Mouse (Mus musculus) intestine, embryonic 16.5 days (tissue): ENCODE data around the gene B230307C23Rik. TPM values are rescaled to one million over a fixed set of nuclear protein-coding genes. Genes with fewer than 3 reads are reported as not detected.

Experiments used
- ATAC-seq: fragments of 200-750 bp; cut with Nextera tagmentation; 2 replicates; pipeline ENCODE4 v1.8.0; 2017; ENCODE audit warnings: moderate TSS enrichment, moderate library complexity
- H3K27ac ChIP-seq: fragments of 300-500 bp; sonication (generic); 2 replicates; pipeline ENCODE4 v1.5.1; 2014; ENCODE audit warnings: mild to moderate bottlenecking, low read length
- H3K27me3 ChIP-seq: fragments of 300-500 bp; sonication (generic); replicated peaks from 2 replicates; pipeline ENCODE4 v1.6.1; 2014; ENCODE audit warnings: low read length, control low read depth, mixed read lengths; ENCODE audit not compliant: control insufficient read depth, insufficient read depth
- H3K36me3 ChIP-seq: fragments of 300-500 bp; sonication (generic); 2 replicates; pipeline ENCODE4 v1.6.1; 2014; ENCODE audit warnings: low read length, control low read depth; ENCODE audit not compliant: control insufficient read depth, insufficient read depth
- H3K4me1 ChIP-seq: fragments of 300-500 bp; sonication (generic); 2 replicates; pipeline ENCODE4 v1.6.1; 2014; ENCODE audit warnings: low read length, control low read depth, mixed read lengths; ENCODE audit not compliant: control insufficient read depth, insufficient read depth
- H3K4me2 ChIP-seq: fragments of 300-500 bp; sonication (generic); 2 replicates; pipeline ENCODE4 v1.6.1; 2014; ENCODE audit warnings: low read depth, low read length, control low read depth
- H3K4me3 ChIP-seq: fragments of 300-500 bp; sonication (generic); 2 replicates; pipeline ENCODE4 v1.5.1; 2014; ENCODE audit warnings: mild to moderate bottlenecking, low read length
- H3K9ac ChIP-seq: fragments of 300-500 bp; sonication (generic); 2 replicates; pipeline ENCODE4 v1.6.1; 2014; ENCODE audit warnings: low read depth, low read length
- H3K9me3 ChIP-seq: fragments of 300-500 bp; sonication (generic); 2 replicates; pipeline ENCODE4 v1.6.1; 2016; ENCODE audit warnings: low read length, control low read depth; ENCODE audit not compliant: control insufficient read depth
- WGBS: fragments of 180-500 bp; shearing (Covaris S2); extraction: QIAGEN DNeasy Blood & Tissue Kit; methylation state at CpG from one replicate; pipeline ENCODE4 v1.1.7; 2014; 5-methylcytosine and 5-hydroxymethylcytosine counted together
- polyA plus RNA-seq: library from polyadenylated mRNA; unstranded; fragments of >200 nt; fragmentation: Nextera tagmentation; extraction: Ambion mirVana; gene quantifications from 2 replicates; pipeline ENCODE4 v1.2.1, GENCODE M21; 2015

The B230307C23Rik gene
- polyA plus RNA-seq, 1 experiment from 2014 or later = 26.5 TPM

DNA sequence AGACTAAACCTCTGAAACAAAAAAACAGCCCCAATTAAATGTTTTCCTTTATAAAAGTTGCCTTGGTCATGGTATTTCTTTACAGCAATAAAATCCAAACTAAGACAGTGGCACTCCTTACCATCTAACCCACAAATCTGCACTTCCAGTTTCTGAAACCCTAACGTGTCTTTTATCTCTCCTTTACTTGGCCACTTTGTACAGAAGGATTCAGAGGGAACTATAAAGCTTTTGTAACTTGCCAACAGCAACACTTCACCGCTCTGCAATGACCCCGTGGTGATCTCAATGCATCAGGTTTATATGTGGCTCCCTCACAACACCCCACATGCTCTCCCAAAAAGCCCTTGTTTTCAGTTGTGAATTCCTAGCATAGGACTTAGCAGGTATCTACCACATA lies 36.8 kb upstream of the B230307C23Rik start:
- no peaks in the 10 kb centered on the region for H3K36me3 ChIP-seq
- H3K9ac ChIP-seq = no peak overlapping the region
- H3K27ac ChIP-seq = no peak overlapping the region
- H3K4me2 ChIP-seq = no peak overlapping the region
- ATAC-seq = no peak
- H3K4me3 ChIP-seq = no peak overlapping the region
- H3K27me3 ChIP-seq = no peaks in the 10 kb centered on the region
- H3K4me1 ChIP-seq = peaks cover 9% of the 10 kb centered on the region; the same call in 1 of the 2 replicates
- H3K9me3 ChIP-seq = no peaks in the 10 kb centered on the region
- 93% methylated on average over 3 of the region's 3 CpGs for WGBS

DNA sequence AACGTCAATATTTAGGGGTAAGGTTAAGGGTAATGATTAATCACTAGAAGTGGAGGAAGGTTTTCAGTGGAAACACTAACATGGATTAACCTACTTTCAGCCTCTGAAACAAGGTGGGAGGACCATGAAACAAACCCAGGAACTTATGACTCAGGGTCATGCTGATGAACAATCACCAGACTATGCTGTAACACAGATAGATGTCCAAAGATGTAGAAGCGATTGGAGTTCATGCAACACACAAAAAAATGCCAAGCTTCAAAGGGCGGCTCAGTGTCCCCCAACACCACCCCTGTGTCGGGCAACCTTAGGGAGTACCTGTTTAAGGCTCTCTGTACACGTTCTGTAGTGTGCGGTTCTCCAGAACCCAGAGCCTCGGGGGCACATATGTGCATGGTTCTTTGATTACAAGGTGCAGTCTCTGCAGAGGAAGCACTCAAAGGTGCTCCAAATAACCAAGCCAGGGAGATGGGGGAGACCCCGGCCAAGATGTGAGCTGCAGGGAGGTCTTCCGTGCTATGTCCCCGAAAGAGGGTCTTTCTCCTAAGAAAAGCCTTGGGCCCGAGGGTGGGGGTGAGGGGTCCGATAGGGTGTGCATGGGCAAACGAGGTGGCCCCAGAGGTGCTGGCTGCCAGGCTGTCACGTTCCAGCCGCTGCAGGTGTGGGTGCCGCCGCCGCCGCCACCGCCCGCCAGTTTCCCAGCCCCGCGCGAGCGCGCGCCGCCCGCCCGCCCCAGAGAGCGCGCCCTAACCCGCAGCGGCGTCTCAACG lies 35.5 kb upstream of the B230307C23Rik start:
- Histone ChIP-seq H3K36me3 (no peaks in the 10 kb centered on the region), H3K27me3 (no peaks in the 10 kb centered on the region), H3K4me2 (peak overlapping the region; percentile 83), H3K9ac (peak overlapping the region; percentile 83), H3K4me1 (peaks cover 9% of the 10 kb centered on the region; the same call in 1 of the 2 replicates), H3K9me3 (no peaks in the 10 kb centered on the region), H3K4me3 (peak overlapping the region; percentile 86), H3K27ac (peak overlapping the region; percentile 99)
- WGBS = 5% methylated on average over 36 of the region's 36 CpGs
- ATAC-seq = peak; percentile 57

DNA sequence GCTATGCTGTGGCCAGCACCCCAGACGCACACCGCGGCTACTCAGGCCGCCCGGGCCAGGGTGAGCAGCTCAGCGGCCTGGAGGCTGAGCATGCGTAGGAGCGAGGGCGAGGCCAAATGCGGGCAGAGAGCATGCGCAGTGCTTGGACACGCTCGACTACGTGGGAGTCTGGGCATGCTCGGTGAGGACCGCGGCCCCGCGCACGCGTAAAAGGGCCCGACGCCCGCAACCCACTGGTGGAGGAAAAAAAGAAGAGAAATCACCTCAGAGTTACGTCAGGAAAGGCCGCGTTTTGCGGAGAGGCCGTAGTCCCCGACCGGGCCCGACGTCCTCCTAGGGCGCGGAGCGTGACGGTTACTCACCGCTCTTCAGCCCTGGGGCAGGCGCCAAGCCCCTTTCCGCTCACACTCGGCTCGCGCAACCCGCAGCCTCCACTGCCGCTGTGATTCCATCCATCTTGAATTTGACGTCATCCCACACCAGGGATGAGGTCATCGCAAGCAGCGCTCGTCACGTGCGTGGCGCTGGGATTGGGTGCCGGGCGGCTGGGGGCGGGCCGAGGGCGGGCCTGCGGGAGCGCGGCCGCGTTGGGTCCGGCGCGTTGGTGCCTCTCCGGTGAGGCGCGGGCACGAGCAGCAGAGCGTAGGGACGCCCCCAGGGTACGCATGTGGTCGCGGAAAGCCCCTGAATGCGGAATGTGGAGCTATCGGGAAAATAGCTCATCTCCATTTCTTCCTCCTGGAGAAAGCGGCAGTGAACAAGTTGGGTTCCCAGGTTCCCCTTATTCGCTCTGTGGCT lies 34.8 kb upstream of the B230307C23Rik start, which contains the start of the genes C2cd2 and Zbtb21:
C2cd2 (minus strand) TSS at position 448 of the 798 bp plus-strand sequence.
Zbtb21 (minus strand) TSS at position 472 of the 798 bp plus-strand sequence.
- no peaks in the 10 kb centered on the region for H3K9me3 ChIP-seq
- under 1% methylated on average over 76 of the region's 78 CpGs for WGBS
- peaks cover 9% of the 10 kb centered on the region; the same call in 1 of the 2 replicates for H3K4me1 ChIP-seq
- ATAC-seq = peak; percentile 99
- no peaks in the 10 kb centered on the region for H3K27me3 ChIP-seq
- H3K4me2 ChIP-seq = peak within 1 kb of the TSS; percentile 83
- peak within 1 kb of the TSS; percentile 99 for H3K27ac ChIP-seq
- peak within 1 kb of the TSS; percentile 83 for H3K9ac ChIP-seq
- peak within 1 kb of the TSS; percentile 86 for H3K4me3 ChIP-seq
- no peaks in the 10 kb centered on the region for H3K36me3 ChIP-seq

DNA sequence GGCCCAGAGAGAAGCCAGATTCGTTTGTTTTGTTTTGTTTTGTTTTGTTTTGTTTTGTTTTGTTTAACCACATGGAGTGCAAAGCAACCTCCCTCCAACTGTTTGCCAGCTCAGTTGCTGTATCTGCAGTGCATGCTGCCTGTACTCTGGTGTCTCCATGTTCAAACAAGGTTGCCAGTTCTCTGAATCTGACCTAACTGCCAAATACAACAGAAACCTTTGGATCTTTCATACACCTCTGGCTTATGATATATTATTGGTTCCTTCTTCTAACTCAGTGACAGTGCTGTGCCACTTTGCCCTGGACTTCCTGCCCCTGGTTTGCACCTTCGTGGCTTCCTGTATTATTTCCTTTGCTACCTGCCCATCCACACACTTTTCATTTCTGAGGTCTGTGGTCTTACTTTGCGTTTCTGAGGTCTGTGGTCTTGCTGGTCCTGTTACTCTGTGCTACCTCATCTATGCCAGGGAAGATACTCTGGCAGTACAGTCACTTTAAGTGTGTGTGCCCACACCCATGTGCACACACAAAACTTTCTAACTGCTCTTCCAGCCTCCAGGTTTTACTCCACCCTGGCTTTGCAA lies 33.1 kb upstream of the B230307C23Rik start:
- Histone ChIP-seq H3K27ac (no peak overlapping the region), H3K9me3 (no peaks in the 10 kb centered on the region), H3K9ac (no peak overlapping the region), H3K36me3 (no peaks in the 10 kb centered on the region), H3K4me3 (no peak overlapping the region), H3K4me1 (peaks cover 9% of the 10 kb centered on the region; the same call in 1 of the 2 replicates), H3K4me2 (no peak overlapping the region), H3K27me3 (no peaks in the 10 kb centered on the region)
- ATAC-seq = no peak
- 86% methylated on average over 3 of the region's 3 CpGs for WGBS

DNA sequence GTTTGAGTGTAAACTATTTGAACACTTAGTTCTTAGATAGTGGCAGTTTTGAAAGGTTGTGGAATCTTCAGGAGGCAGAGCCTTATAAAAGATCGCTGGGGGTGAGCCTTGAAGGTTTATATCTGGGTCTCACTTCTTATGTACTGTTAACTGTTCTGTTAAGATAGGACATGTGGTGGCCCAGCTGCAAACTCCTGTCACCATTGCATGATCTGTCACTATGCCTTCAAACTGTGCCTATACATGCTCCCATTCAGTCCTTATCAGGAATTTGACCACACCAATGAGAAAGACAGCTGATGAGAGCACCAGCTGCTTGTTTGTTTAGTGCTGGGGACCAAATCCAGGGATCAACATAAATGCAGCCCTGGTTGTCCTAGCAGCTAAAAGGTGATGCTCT lies 19.8 kb upstream of the B230307C23Rik start:
- H3K27me3 ChIP-seq = no peaks in the 10 kb centered on the region
- no peaks in the 10 kb centered on the region for H3K4me1 ChIP-seq
- no peaks in the 10 kb centered on the region for H3K36me3 ChIP-seq
- no peak overlapping the region for H3K9ac ChIP-seq
- no peaks in the 10 kb centered on the region for H3K9me3 ChIP-seq
- H3K4me3 ChIP-seq = no peak overlapping the region
- 77% methylated on average over 1 of the region's 1 CpGs for WGBS
- H3K27ac ChIP-seq = no peak overlapping the region
- ATAC-seq = no peak
- H3K4me2 ChIP-seq = no peak overlapping the region

DNA sequence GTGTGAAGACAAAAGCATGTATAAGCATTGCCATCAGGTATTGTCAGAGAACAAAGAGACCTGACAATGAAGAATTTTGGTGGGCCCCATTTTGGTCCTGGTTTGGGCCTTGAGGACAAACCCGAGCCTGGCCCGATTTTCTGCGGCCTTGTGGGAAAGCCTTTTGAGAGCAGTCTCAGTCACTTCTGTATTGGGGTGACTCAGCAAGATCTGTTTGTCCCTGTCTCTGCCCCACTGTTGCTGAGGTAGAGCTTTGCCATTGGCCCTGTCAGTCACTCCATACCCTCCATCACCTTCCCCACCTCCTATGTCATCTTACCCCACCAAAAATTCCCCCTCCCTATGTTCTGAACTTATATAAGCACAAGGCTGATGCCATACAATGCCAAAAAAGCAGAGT lies 19.4 kb upstream of the B230307C23Rik start:
- H3K9ac ChIP-seq = no peak overlapping the region
- no peak overlapping the region for H3K4me2 ChIP-seq
- no peaks in the 10 kb centered on the region for H3K27me3 ChIP-seq
- no peak overlapping the region for H3K27ac ChIP-seq
- ATAC-seq = no peak
- no peaks in the 10 kb centered on the region for H3K36me3 ChIP-seq
- no peaks in the 10 kb centered on the region for H3K4me1 ChIP-seq
- WGBS = 90% methylated on average over 3 of the region's 3 CpGs
- H3K4me3 ChIP-seq = no peak overlapping the region
- H3K9me3 ChIP-seq = no peaks in the 10 kb centered on the region

DNA sequence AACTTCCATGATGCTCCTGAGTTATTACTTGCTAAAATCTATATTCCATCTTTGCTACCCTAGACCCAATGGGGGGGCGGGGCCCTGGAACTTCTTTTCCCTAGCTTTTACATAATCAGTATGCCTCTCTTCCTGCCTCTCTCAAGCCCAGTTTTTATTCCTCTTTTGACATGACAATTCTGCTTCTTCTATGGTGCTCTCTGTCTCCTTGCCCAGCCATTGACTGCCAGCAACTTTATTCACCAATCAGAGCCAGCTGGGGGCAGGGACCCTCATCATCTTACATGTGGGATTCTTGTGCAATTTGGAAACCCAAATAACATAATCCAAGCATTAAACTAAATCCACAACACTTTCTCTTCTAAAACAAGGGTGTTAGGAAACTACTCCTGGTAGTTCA lies 15.8 kb upstream of the B230307C23Rik start:
- Histone ChIP-seq H3K9me3 (no peaks in the 10 kb centered on the region), H3K36me3 (no peaks in the 10 kb centered on the region), H3K4me1 (no peaks in the 10 kb centered on the region), H3K4me2 (no peak overlapping the region), H3K9ac (no peak overlapping the region), H3K27ac (no peak overlapping the region), H3K27me3 (no peaks in the 10 kb centered on the region), H3K4me3 (no peak overlapping the region)
- 91% methylated on average over 1 of the region's 1 CpGs for WGBS
- ATAC-seq = no peak

DNA sequence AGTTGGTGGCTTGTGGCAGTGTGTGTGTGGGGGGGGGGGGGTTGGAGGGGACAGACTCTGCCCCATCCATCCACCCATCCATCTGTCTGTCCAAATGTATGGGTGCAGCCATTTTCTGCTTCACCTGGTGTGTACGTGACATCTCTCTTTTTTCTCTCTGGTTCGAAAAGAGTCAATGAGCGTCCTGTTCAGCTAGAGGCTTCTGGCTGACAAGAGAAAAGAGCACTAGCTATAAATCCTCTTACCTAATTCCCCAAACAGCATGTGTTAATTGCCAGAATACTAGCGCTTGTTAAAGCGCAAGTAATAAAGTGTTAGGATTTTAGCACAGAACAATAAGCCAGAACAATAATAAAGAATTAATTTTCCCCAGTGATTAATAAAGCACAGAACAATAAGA lies 12.5 kb upstream of the B230307C23Rik start:
- Histone ChIP-seq H3K4me3 (no peak overlapping the region), H3K4me1 (no peaks in the 10 kb centered on the region), H3K36me3 (no peaks in the 10 kb centered on the region), H3K4me2 (no peak overlapping the region), H3K27ac (no peak overlapping the region), H3K9me3 (no peaks in the 10 kb centered on the region), H3K9ac (no peak overlapping the region), H3K27me3 (no peaks in the 10 kb centered on the region)
- no peak for ATAC-seq
- WGBS = 65% methylated on average over 5 of the region's 5 CpGs

DNA sequence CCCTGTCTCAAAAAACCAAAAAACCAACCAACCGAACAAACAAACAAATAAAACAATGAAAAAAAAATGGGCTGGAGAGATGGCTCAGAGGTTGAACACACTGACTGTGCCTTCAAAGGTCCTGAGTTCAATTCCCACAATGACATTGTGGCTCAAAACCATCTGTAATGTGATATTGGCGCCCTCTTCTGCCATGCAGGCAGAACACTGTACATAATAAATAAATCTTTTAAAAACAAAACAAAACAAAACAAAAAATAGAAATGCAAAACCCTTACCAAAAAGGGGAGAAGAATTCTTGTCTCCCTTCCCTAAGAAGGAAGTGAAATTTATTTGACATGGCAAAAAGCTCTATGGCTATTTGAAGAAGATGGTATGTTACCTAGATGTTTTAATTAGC lies 5.6 kb upstream of the B230307C23Rik start:
- Histone ChIP-seq H3K4me1 (peaks cover 8% of the 10 kb centered on the region; the same call in 1 of the 2 replicates), H3K27ac (no peak overlapping the region), H3K9ac (no peak overlapping the region), H3K27me3 (no peaks in the 10 kb centered on the region), H3K4me3 (no peak overlapping the region), H3K36me3 (no peaks in the 10 kb centered on the region), H3K4me2 (no peak overlapping the region), H3K9me3 (no peaks in the 10 kb centered on the region)
- WGBS = 82% methylated on average over 2 of the region's 2 CpGs
- no peak for ATAC-seq
